Mouse (Mus musculus): Measurements from ENCODE around the gene Gpx4. TPM values are rescaled to one million over a fixed set of nuclear protein-coding genes. Genes with fewer than 3 reads are reported as not detected.

Gpx4 gene
- polyA plus RNA-seq, 1 experiment from 2014 or later, result 594 TPM

- H3K9ac ChIP-seq (ENCODE audit: low read length), result no peak overlapping the region
- H3K4me3 ChIP-seq (ENCODE audit: low read depth, low read length), result no peak overlapping the region
- H3K27me3 ChIP-seq (ENCODE audit: control insufficient read depth, insufficient read depth, low read length), result no peaks in the 10 kb centered on the region
- no peak overlapping the region for H3K4me2 ChIP-seq
- H3K27ac ChIP-seq (ENCODE audit: low read depth, low read length), result no peak overlapping the region
- 80% methylated on average over 5 of the region's 5 CpGs for WGBS
- DNase-seq (ENCODE audit: low spot score, missing footprints) (no peak), ATAC-seq (ENCODE audit: low FRiP score) (no peak)
- no peaks in the 10 kb centered on the region for H3K36me3 ChIP-seq (ENCODE audit: control insufficient read depth, insufficient read depth, low read length)
- 0 out of 2 replicates have a peak, but pooled peaks cover 3% of the 10 kb centered on the region for H3K4me1 ChIP-seq (ENCODE audit: control insufficient read depth, insufficient read depth, low read length)
- H3K9me3 ChIP-seq (ENCODE audit: control insufficient read depth, low read length), result no peaks in the 10 kb centered on the region
These were observed 48.6 kb downstream of the Gpx4 start for GRCm38 (mm10) chr10:80095547-80095946.

GRCm38 (mm10) chr10:80097275-80097674 is 50.3 kb downstream of the Gpx4 start:
- ATAC-seq (ENCODE audit: low FRiP score) (no peak), DNase-seq (ENCODE audit: low spot score, missing footprints) (no peak)
- Histone ChIP-seq H3K9ac (ENCODE audit: low read length) (0 out of 2 replicates have a peak overlapping the region, but pooled peaks have one; percentile 16), H3K27me3 (ENCODE audit: control insufficient read depth, insufficient read depth, low read length) (no peaks in the 10 kb centered on the region), H3K4me1 (ENCODE audit: control insufficient read depth, insufficient read depth, low read length) (peaks cover 8% of the 10 kb centered on the region; the same call in 1 of the 2 replicates), H3K36me3 (ENCODE audit: control insufficient read depth, insufficient read depth, low read length) (no peaks in the 10 kb centered on the region), H3K9me3 (ENCODE audit: control insufficient read depth, low read length) (no peaks in the 10 kb centered on the region), H3K4me2 (no peak overlapping the region), H3K4me3 (ENCODE audit: low read depth, low read length) (no peak overlapping the region), H3K27ac (ENCODE audit: low read depth, low read length) (no peak overlapping the region)
- WGBS, result 29% methylated on average over 5 of the region's 7 CpGs

- H3K4me3 ChIP-seq (ENCODE audit: low read depth, low read length), result no peak overlapping the region
- no peak for ATAC-seq (ENCODE audit: low FRiP score)
- H3K9me3 ChIP-seq (ENCODE audit: control insufficient read depth, low read length), result no peaks in the 10 kb centered on the region
- H3K36me3 ChIP-seq (ENCODE audit: control insufficient read depth, insufficient read depth, low read length), result no peaks in the 10 kb centered on the region
- no peak for DNase-seq (ENCODE audit: low spot score, missing footprints)
- H3K27me3 ChIP-seq (ENCODE audit: control insufficient read depth, insufficient read depth, low read length), result no peaks in the 10 kb centered on the region
- no peak overlapping the region for H3K27ac ChIP-seq (ENCODE audit: low read depth, low read length)
- 89% methylated on average over 5 of the region's 5 CpGs for WGBS
- H3K4me1 ChIP-seq (ENCODE audit: control insufficient read depth, insufficient read depth, low read length), result peaks cover 11% of the 10 kb centered on the region; the same call in 1 of the 2 replicates
- H3K4me2 ChIP-seq, result no peak overlapping the region
- no peak overlapping the region for H3K9ac ChIP-seq (ENCODE audit: low read length)
These were observed 51.7 kb downstream of the Gpx4 start for GRCm38 (mm10) chr10:80098630-80099029.

- Histone ChIP-seq H3K27ac (ENCODE audit: low read depth, low read length) (no peak overlapping the region), H3K9ac (ENCODE audit: low read length) (no peak overlapping the region), H3K4me1 (ENCODE audit: control insufficient read depth, insufficient read depth, low read length) (peaks cover 11% of the 10 kb centered on the region; the same call in 1 of the 2 replicates), H3K9me3 (ENCODE audit: control insufficient read depth, low read length) (no peaks in the 10 kb centered on the region), H3K27me3 (ENCODE audit: control insufficient read depth, insufficient read depth, low read length) (no peaks in the 10 kb centered on the region), H3K4me3 (ENCODE audit: low read depth, low read length) (no peak overlapping the region), H3K36me3 (ENCODE audit: control insufficient read depth, insufficient read depth, low read length) (no peaks in the 10 kb centered on the region), H3K4me2 (no peak overlapping the region)
- no peak for DNase-seq (ENCODE audit: low spot score, missing footprints)
- 69% methylated on average over 11 of the region's 11 CpGs for WGBS
- ATAC-seq (ENCODE audit: low FRiP score), result no peak
These were observed 54.0 kb downstream of the Gpx4 start for GRCm38 (mm10) chr10:80100982-80101381.

- Histone ChIP-seq H3K9ac (ENCODE audit: low read length) (peak overlapping the region; percentile 91), H3K36me3 (ENCODE audit: control insufficient read depth, insufficient read depth, low read length) (no peaks in the 10 kb centered on the region), H3K4me3 (ENCODE audit: low read depth, low read length) (peak overlapping the region; percentile 95), H3K27me3 (ENCODE audit: control insufficient read depth, insufficient read depth, low read length) (no peaks in the 10 kb centered on the region), H3K4me2 (peak overlapping the region; percentile 60), H3K27ac (ENCODE audit: low read depth, low read length) (0 out of 2 replicates have a peak overlapping the region, but pooled peaks have one; percentile 8), H3K9me3 (ENCODE audit: control insufficient read depth, low read length) (no peaks in the 10 kb centered on the region), H3K4me1 (ENCODE audit: control insufficient read depth, insufficient read depth, low read length) (peaks cover 8% of the 10 kb centered on the region; the same call in 1 of the 2 replicates)
- 0% methylated on average over 56 of the region's 59 CpGs for WGBS
- ATAC-seq (ENCODE audit: low FRiP score) (peak; percentile 92), DNase-seq (ENCODE audit: low spot score, missing footprints) (peak; percentile 99)
These were observed 55.4 kb downstream of the Gpx4 start for GRCm38 (mm10) chr10:80102216-80102915.

GRCm38 (mm10) chr10:80103032-80103431 is 56.1 kb downstream of the Gpx4 start:
- Histone ChIP-seq H3K27me3 (ENCODE audit: control insufficient read depth, insufficient read depth, low read length) (no peaks in the 10 kb centered on the region), H3K27ac (ENCODE audit: low read depth, low read length) (no peak overlapping the region), H3K36me3 (ENCODE audit: control insufficient read depth, insufficient read depth, low read length) (no peaks in the 10 kb centered on the region), H3K4me1 (ENCODE audit: control insufficient read depth, insufficient read depth, low read length) (peaks cover 8% of the 10 kb centered on the region; the same call in 1 of the 2 replicates), H3K9me3 (ENCODE audit: control insufficient read depth, low read length) (no peaks in the 10 kb centered on the region), H3K9ac (ENCODE audit: low read length) (peak overlapping the region; percentile 91), H3K4me2 (peak overlapping the region; percentile 60; the same call in 1 of the 2 replicates), H3K4me3 (ENCODE audit: low read depth, low read length) (no peak overlapping the region)
- 76% methylated on average over 2 of the region's 2 CpGs for WGBS
- no peak for DNase-seq (ENCODE audit: low spot score, missing footprints)
- ATAC-seq (ENCODE audit: low FRiP score), result 0 out of 2 replicates have a peak, but pooled peaks have one; percentile 8

- H3K27ac ChIP-seq (ENCODE audit: low read depth, low read length), result no peak overlapping the region
- DNase-seq (ENCODE audit: low spot score, missing footprints) (no peak), ATAC-seq (ENCODE audit: low FRiP score) (no peak)
- 77% methylated on average over 3 of the region's 3 CpGs for WGBS
- H3K4me3 ChIP-seq (ENCODE audit: low read depth, low read length), result no peak overlapping the region
- H3K36me3 ChIP-seq (ENCODE audit: control insufficient read depth, insufficient read depth, low read length), result no peaks in the 10 kb centered on the region
- no peak overlapping the region for H3K4me2 ChIP-seq
- H3K4me1 ChIP-seq (ENCODE audit: control insufficient read depth, insufficient read depth, low read length), result peaks cover 8% of the 10 kb centered on the region; the same call in 1 of the 2 replicates
- no peak overlapping the region for H3K9ac ChIP-seq (ENCODE audit: low read length)
- H3K27me3 ChIP-seq (ENCODE audit: control insufficient read depth, insufficient read depth, low read length), result no peaks in the 10 kb centered on the region
- H3K9me3 ChIP-seq (ENCODE audit: control insufficient read depth, low read length), result no peaks in the 10 kb centered on the region
These were observed 57.2 kb downstream of the Gpx4 start for GRCm38 (mm10) chr10:80104181-80104580.

- 68% methylated on average over 5 of the region's 5 CpGs for WGBS
- peaks cover 8% of the 10 kb centered on the region; the same call in 1 of the 2 replicates for H3K4me1 ChIP-seq (ENCODE audit: control insufficient read depth, insufficient read depth, low read length)
- no peak within 1 kb of the TSS for H3K27ac ChIP-seq (ENCODE audit: low read depth, low read length)
- no peak within 1 kb of the TSS for H3K9ac ChIP-seq (ENCODE audit: low read length)
- ATAC-seq (ENCODE audit: low FRiP score) (no peak), DNase-seq (ENCODE audit: low spot score, missing footprints) (no peak)
- no peaks in the 10 kb centered on the region for H3K9me3 ChIP-seq (ENCODE audit: control insufficient read depth, low read length)
- no peaks in the 10 kb centered on the region for H3K36me3 ChIP-seq (ENCODE audit: control insufficient read depth, insufficient read depth, low read length)
- no peaks in the 10 kb centered on the region for H3K27me3 ChIP-seq (ENCODE audit: control insufficient read depth, insufficient read depth, low read length)
- H3K4me2 ChIP-seq, result no peak within 1 kb of the TSS
- H3K4me3 ChIP-seq (ENCODE audit: low read depth, low read length), result no peak within 1 kb of the TSS
These were observed 58.5 kb downstream of the Gpx4 start, which contains the start of gene Sbno2 for GRCm38 (mm10) chr10:80105460-80105859. Sbno2 (minus strand) TSS chr10:80105571.

GRCm38 (mm10) chr10:80105926-80106325 is 59.0 kb downstream of the Gpx4 start:
- no peaks in the 10 kb centered on the region for H3K9me3 ChIP-seq (ENCODE audit: control insufficient read depth, low read length)
- ATAC-seq (ENCODE audit: low FRiP score) (no peak), DNase-seq (ENCODE audit: low spot score, missing footprints) (no peak)
- no peak overlapping the region for H3K9ac ChIP-seq (ENCODE audit: low read length)
- H3K4me3 ChIP-seq (ENCODE audit: low read depth, low read length), result no peak overlapping the region
- no peak overlapping the region for H3K27ac ChIP-seq (ENCODE audit: low read depth, low read length)
- H3K4me2 ChIP-seq, result no peak overlapping the region
- H3K4me1 ChIP-seq (ENCODE audit: control insufficient read depth, insufficient read depth, low read length), result peaks cover 8% of the 10 kb centered on the region; the same call in 1 of the 2 replicates
- no peaks in the 10 kb centered on the region for H3K36me3 ChIP-seq (ENCODE audit: control insufficient read depth, insufficient read depth, low read length)
- 80% methylated on average over 5 of the region's 5 CpGs for WGBS
- no peaks in the 10 kb centered on the region for H3K27me3 ChIP-seq (ENCODE audit: control insufficient read depth, insufficient read depth, low read length)
